Mouse (Mus musculus) midbrain, embryonic 11.5 days (tissue): Measurements from ENCODE around the gene Gm44805. TPM values are rescaled to one million over a fixed set of nuclear protein-coding genes. Genes with fewer than 3 reads are reported as not detected.

Source experiments
- ATAC-seq: fragments of 200-750 bp; cut with Nextera tagmentation; 2 replicates; pipeline ENCODE4 v1.8.0; 2017; ENCODE audit warnings: moderate TSS enrichment, moderate library complexity; ENCODE audit not compliant: low FRiP score
- DNase-seq: peaks from one replicate; pipeline ENCODE4 v3.0.0; 2015; ENCODE audit warnings: low spot score; ENCODE audit errors: missing footprints
- H3K27ac ChIP-seq: fragments of 300-500 bp; sonication (generic); 2 replicates; pipeline ENCODE4 v1.5.1; 2014; ENCODE audit warnings: low read depth, low read length
- H3K27me3 ChIP-seq: fragments of 300-500 bp; sonication (generic); 2 replicates; pipeline ENCODE4 v1.6.1; 2014; ENCODE audit warnings: mild to moderate bottlenecking, low read length, moderate library complexity, mixed read lengths; ENCODE audit not compliant: control insufficient read depth, insufficient read depth
- H3K36me3 ChIP-seq: fragments of 300-500 bp; sonication (generic); 2 replicates; pipeline ENCODE4 v1.6.1; 2014; ENCODE audit warnings: mild to moderate bottlenecking, low read length, moderate library complexity, mixed read lengths; ENCODE audit not compliant: control insufficient read depth, insufficient read depth
- H3K4me1 ChIP-seq: fragments of 300-500 bp; sonication (generic); 2 replicates; pipeline ENCODE4 v1.6.1; 2014; ENCODE audit warnings: low read length; ENCODE audit not compliant: control insufficient read depth, insufficient read depth
- H3K4me2 ChIP-seq: fragments of 300-500 bp; sonication (generic); 2 replicates; pipeline ENCODE4 v1.6.1; 2014; ENCODE audit warnings: mild to moderate bottlenecking, moderate library complexity
- H3K4me3 ChIP-seq: fragments of 300-500 bp; sonication (generic); 2 replicates; pipeline ENCODE4 v1.5.1; 2014; ENCODE audit warnings: low read depth, low read length
- H3K9ac ChIP-seq: fragments of 300-500 bp; sonication (generic); 2 replicates; pipeline ENCODE4 v1.6.1; 2014; ENCODE audit warnings: low read length
- H3K9me3 ChIP-seq: fragments of 300-500 bp; sonication (generic); 2 replicates; pipeline ENCODE4 v1.6.1; 2016; ENCODE audit warnings: low read length; ENCODE audit not compliant: control insufficient read depth
- WGBS: fragments of 180-500 bp; shearing (Covaris S2); extraction: QIAGEN DNeasy Blood & Tissue Kit; methylation state at CpG from one replicate; pipeline ENCODE4 v1.1.7; 2014; 5-methylcytosine and 5-hydroxymethylcytosine counted together
- polyA plus RNA-seq: library from polyadenylated mRNA; unstranded; fragments of >200 nt; fragmentation: Nextera tagmentation; extraction: Ambion mirVana; gene quantifications from 2 replicates; pipeline ENCODE4 v1.2.1, GENCODE M21; 2014

Gene Gm44805
- polyA plus RNA-seq, 1 experiment from 2014 or later, result not detected

GRCm38 (mm10) chr7:19632275-19632674, 48.9 kb downstream of the Gm44805 start:
- H3K4me1 ChIP-seq, result 0 out of 2 replicates have a peak, but pooled peaks cover 3% of the 10 kb centered on the region
- no peak overlapping the region for H3K9ac ChIP-seq
- no peak overlapping the region for H3K4me2 ChIP-seq
- no peak overlapping the region for H3K27ac ChIP-seq
- H3K36me3 ChIP-seq, result peaks cover 28% of the 10 kb centered on the region
- no peaks in the 10 kb centered on the region for H3K9me3 ChIP-seq
- no peak for ATAC-seq
- no peak overlapping the region for H3K4me3 ChIP-seq
- no peak for DNase-seq
- no peaks in the 10 kb centered on the region for H3K27me3 ChIP-seq

GRCm38 (mm10) chr7:19629361-19629734, 51.9 kb downstream of the Gm44805 start, which contains the start of gene Relb:
Gene Relb, minus strand, starts transcription at chr7:19629438.
- Histone ChIP-seq H3K9ac (peak within 1 kb of the TSS; percentile 9; the same call in 1 of the 2 replicates), H3K4me1 (0 out of 2 replicates have a peak, but pooled peaks cover 3% of the 10 kb centered on the region), H3K4me3 (peak within 1 kb of the TSS; percentile 66), H3K4me2 (peak within 1 kb of the TSS; percentile 91), H3K27me3 (no peaks in the 10 kb centered on the region), H3K36me3 (peaks cover 10% of the 10 kb centered on the region; the same call in 1 of the 2 replicates), H3K9me3 (no peaks in the 10 kb centered on the region), H3K27ac (peak within 1 kb of the TSS; percentile 54; the same call in 1 of the 2 replicates)
- DNase-seq (peak; percentile 98), ATAC-seq (peak; percentile 75)
- under 1% methylated on average over 39 of the region's 41 CpGs for WGBS

DNA sequence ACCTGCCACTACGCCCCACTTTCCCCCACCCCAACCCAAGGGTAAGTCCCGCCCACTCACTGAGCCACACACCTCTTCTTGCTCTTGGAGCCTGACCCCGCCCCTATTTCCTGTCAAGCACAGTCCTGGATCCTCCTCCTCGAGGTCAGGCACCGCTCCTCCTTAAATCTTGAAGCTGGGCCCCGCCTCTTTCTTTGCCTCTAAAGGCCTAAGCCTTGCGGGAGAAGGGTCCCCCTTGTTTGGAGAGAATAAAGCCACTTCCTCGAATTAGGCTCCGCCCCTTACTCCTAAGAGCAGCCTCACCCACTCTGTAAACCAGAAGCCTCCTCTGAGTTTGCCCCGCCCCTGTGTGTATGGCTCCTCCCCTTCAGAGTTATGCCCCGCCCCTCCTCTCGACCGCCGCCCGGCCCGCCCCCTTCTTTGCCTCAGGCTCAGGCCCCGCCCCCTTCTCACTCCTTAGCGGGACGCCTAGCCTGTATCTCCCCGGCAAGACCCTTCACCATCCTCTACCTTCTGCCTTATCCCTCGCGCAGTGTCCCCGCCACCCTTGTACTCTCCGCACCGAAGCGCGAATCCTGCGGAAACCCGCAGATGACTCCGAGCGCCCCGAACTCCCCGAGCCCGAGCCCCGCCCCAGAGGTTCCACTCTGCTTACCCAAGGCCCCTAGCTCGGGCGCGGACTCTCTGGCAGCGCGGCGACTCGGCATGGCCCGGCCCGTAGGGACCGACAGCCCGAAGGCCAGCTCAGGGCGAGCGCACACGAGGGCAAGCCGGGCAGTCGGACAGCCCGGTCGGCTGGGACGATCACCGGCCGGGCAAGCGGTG, 52.5 kb downstream of the Gm44805 start:
- H3K36me3 ChIP-seq, result peaks cover 8% of the 10 kb centered on the region; the same call in 1 of the 2 replicates
- H3K4me3 ChIP-seq, result peak overlapping the region; percentile 66
- DNase-seq (peak; percentile 99), ATAC-seq (peak; percentile 88)
- WGBS, result under 1% methylated on average over 55 of the region's 57 CpGs
- peak overlapping the region; percentile 91 for H3K4me2 ChIP-seq
- no peaks in the 10 kb centered on the region for H3K27me3 ChIP-seq
- 0 out of 2 replicates have a peak, but pooled peaks cover 3% of the 10 kb centered on the region for H3K4me1 ChIP-seq
- H3K27ac ChIP-seq, result peak overlapping the region; percentile 54; the same call in 1 of the 2 replicates
- peak overlapping the region; percentile 9; the same call in 1 of the 2 replicates for H3K9ac ChIP-seq
- no peaks in the 10 kb centered on the region for H3K9me3 ChIP-seq

DNA sequence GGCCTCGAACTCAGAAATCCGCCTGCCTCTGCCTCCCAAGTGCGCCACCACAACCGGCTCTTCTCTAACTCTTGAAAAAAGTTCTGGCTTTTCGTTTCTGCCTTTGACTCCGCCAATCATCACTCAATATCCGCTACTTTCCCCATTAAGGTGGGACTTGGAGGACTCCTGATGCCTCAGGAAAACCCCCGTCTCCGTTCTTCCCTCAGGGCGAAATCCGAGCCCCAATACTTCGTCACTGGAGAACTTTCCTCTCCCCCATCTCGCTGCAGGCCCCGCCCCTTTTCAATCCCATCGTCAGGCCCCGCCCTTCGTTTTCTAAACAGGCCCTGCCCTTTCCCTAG, 53.1 kb downstream of the Gm44805 start:
- Histone ChIP-seq H3K4me2 (peak overlapping the region; percentile 91), H3K9me3 (no peaks in the 10 kb centered on the region), H3K4me1 (0 out of 2 replicates have a peak, but pooled peaks cover 3% of the 10 kb centered on the region), H3K27me3 (no peaks in the 10 kb centered on the region), H3K27ac (no peak overlapping the region), H3K36me3 (peaks cover 2% of the 10 kb centered on the region; the same call in 1 of the 2 replicates), H3K9ac (no peak overlapping the region), H3K4me3 (peak overlapping the region; percentile 66)
- DNase-seq (no peak), ATAC-seq (no peak)
- WGBS, result 14% methylated on average over 17 of the region's 17 CpGs

GRCm38 (mm10) chr7:19627721-19628120, 53.5 kb downstream of the Gm44805 start:
- H3K27me3 ChIP-seq, result no peaks in the 10 kb centered on the region
- peak overlapping the region; percentile 91; the same call in 1 of the 2 replicates for H3K4me2 ChIP-seq
- DNase-seq, result no peak
- H3K9ac ChIP-seq, result no peak overlapping the region
- no peaks in the 10 kb centered on the region for H3K9me3 ChIP-seq
- WGBS, result 67% methylated on average over 3 of the region's 3 CpGs
- H3K27ac ChIP-seq, result no peak overlapping the region
- no peak overlapping the region; the same call in 1 of the 2 replicates for H3K4me3 ChIP-seq
- H3K36me3 ChIP-seq, result no peaks in the 10 kb centered on the region
- no peak for ATAC-seq
- H3K4me1 ChIP-seq, result 0 out of 2 replicates have a peak, but pooled peaks cover 3% of the 10 kb centered on the region

- 82% methylated on average over 2 of the region's 2 CpGs for WGBS
- no peak overlapping the region for H3K4me2 ChIP-seq
- DNase-seq (no peak), ATAC-seq (no peak)
- no peak overlapping the region for H3K27ac ChIP-seq
- no peak overlapping the region for H3K4me3 ChIP-seq
- no peaks in the 10 kb centered on the region for H3K27me3 ChIP-seq
- H3K9me3 ChIP-seq, result no peaks in the 10 kb centered on the region
- no peaks in the 10 kb centered on the region for H3K36me3 ChIP-seq
- H3K4me1 ChIP-seq, result peaks cover 5% of the 10 kb centered on the region; the same call in 1 of the 2 replicates
- H3K9ac ChIP-seq, result no peak overlapping the region
Observed at GRCm38 (mm10) chr7:19623433-19623832, 57.8 kb downstream of the Gm44805 start.

DNA sequence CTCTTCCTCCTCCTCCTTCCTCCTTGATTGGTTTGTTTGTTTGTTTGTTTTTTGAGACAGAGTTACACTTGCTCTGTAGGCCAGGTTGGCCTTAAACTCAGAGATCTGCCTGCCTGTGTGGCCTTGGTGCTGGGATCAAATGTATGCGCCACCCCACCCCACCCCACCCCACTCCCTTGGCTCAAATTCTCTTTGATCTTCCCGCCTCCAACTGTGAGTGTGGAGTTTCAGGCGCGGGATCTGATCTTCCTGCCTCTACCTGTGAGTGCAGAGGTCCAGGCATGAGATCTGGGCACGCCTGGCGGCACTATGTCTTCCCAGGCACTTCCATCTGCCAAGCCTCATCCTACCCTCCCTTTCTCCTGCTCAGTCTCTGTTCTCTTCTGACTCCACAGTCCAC, 59.0 kb downstream of the Gm44805 start:
- no peak overlapping the region for H3K27ac ChIP-seq
- H3K9ac ChIP-seq, result no peak overlapping the region
- H3K4me2 ChIP-seq, result no peak overlapping the region
- no peaks in the 10 kb centered on the region for H3K36me3 ChIP-seq
- H3K4me3 ChIP-seq, result no peak overlapping the region
- no peaks in the 10 kb centered on the region for H3K27me3 ChIP-seq
- no peak for ATAC-seq
- WGBS, result 34% methylated on average over 6 of the region's 6 CpGs
- H3K9me3 ChIP-seq, result no peaks in the 10 kb centered on the region
- H3K4me1 ChIP-seq, result peaks cover 4% of the 10 kb centered on the region; the same call in 1 of the 2 replicates
- no peak for DNase-seq
